Mouse (Mus musculus) c-Kit-negative CD71-positive TER-119-positive erythroid progenitor cells, embryonic 14.5 days (primary cell): ENCODE data around the gene Cabp4.
"Not testable (repeated sequence)": the region's sequence is repeated elsewhere in the genome, so short reads cannot be mapped to it uniquely, and the experiment has no call there.

Source experiments
- DNase-seq: peaks from one replicate; pipeline ENCODE4 v3.0.0-alpha.2; 2013; ENCODE audit warnings: low read depth, low spot score

Cabp4 gene

DNA sequence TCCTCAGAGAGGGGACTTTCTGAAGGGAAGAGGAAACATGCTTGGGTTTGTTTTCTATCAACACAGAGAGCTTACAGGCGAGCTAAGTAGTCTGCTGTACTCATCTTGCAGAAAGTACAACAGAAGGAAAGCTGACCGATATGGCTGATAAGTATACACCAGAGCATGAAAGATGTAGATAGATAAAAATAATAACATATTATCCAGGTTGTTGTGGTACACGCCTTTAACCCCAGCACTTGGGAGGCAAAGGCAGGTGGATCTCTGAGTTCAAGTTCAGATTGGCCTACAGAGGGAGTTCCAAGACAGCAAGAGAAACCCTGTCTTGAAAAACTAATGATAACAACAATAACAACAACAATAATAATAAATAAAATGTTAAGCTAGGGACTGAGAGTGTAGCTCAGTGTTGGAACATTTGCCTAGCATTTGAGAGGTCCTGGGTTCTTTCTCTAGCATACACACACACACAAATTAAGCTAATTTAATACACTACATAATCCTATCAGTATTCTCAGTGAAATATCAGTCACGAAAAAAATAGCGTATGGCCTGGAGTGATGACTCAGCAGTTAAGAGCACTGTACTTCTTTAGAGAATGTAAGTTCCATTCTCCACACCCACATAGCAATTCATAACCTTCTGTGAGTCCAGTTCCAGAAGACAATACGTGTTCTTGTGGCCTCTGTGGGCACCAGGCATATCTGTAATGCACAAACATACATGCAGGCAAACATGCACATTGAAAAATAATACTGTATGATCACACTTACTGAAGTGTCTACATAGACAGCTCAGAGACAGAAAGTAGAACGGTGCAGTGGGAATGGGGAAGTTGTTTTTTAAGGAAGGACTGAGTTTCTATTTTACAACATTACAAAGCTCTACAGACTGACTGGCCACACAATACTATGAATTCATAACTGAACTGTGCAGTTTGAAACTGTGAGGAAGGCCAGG lies 21.1 kb downstream of the Cabp4 start:
- no peak for DNase-seq

DNA sequence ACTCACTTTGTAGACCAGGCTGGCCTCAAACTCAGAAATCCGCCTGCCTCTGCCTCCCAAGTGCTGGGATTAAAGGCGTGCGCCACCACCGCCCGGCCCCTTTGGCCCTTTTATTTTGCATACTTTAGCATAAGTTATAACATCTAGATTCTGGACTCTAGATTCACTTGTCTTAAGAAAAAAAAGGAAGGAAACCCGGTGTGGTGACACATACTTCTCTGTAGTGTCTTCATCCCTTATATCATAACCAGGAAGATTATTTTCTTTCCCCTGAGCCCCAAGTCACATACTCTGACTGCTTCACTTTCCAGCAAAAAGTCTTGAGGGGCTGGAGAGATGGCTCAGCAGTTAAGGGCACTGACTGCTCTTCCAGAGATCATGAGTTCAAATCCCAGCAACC lies 21.9 kb downstream of the Cabp4 start:
- not testable (repeated sequence) for DNase-seq

- DNase-seq: peak; percentile 94
Observed at GRCm38 (mm10) chr19:4121097-4121805, 22.6 kb downstream of the Cabp4 start.

DNA sequence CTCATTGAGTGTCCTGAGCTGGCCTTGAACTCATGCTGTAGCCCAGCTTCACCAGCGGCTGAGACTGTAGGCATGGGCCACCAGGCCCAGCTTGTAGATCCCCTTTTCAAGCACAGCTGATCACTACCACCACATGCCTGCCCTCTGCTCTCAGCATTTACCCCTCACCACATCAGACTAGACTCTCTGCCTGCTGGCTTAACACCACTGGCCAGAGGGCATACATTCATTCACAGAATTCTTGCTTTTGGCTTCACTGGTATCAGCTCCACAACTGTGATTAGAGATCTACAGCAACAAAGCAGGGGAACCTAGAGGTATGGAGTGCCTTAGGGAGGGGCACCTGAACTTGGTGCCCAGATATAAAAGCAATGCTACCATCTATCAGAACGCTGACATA lies 23.3 kb downstream of the Cabp4 start:
- DNase-seq: no peak

DNA sequence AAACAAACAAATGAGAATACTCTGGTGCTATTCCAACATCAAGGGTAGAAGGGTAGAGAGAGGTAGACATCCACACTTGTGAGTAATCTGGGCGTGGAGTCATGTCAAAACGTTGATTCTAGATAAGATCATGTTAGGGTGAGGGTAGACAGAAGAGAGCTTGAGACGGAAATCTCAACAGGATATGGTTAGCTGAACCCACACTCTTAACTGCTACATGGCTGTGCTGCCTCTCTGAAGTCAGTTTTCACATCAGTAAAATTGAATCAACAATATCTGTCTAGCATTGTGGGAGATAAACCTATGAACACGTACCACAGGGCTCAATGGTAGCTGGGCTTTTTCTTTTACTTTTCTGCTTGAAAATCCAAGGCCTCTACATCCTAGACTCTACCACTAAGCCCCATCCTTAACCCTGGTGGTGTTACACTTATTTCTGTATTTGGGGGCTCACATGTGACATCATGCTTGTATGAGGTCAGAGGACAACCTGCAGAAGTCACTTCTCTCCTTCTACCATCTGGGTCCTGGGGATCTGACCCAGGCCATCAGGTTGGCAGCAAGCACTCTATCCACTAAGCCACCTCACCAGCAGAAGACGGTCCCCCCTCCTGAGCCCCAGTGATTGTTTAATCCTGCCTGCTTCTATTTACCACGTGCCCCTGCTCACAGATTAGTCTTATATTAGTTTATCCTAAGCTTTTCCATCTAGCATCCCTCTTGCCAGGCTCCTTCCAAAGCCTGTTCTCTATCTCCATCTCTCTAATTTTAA lies 23.9 kb downstream of the Cabp4 start:
- no peak for DNase-seq

DNA sequence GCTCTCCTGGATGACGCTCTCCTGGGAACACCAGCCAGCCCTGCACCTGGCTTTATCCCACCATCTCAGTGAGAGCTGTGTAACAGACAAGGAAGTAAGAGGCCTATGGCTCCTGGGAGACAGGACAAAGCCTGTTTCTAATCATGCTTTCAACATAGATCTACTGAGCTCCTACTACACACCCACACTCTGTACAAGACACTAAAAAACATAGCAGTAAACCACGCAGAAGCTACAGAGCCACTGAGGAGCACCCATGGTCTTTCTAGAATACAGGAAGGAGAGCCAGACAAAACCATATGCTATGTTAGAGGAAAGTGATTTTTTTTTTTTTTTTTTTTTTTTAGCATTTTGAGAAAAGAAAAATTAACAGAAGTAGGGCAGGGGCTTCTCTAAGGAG lies 25.5 kb downstream of the Cabp4 start:
- no peak for DNase-seq

- DNase-seq: no peak
Observed at GRCm38 (mm10) chr19:4117006-4117405, 26.8 kb downstream of the Cabp4 start.

DNA sequence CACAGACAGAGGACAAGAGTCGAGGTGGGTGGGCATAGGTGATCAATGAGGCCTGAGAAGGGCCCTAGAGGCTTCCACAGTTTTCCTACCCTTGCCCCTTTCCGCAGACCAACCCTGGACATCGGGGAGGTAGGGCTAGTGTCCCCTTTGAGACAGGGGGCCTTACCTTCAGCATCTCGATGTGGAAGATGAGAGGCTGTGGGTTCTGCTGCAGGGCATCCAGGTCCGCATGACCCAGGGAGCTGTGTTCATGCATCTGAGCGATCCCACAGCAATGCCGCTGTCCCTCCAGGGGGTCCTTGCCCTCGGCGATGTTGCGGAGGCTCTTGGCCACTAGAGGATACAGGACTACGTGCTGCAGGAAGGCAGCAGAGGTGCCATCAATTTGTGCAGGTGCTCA lies 28.0 kb downstream of the Cabp4 start:
- no peak for DNase-seq

GRCm38 (mm10) chr19:4115144-4115543 lies 28.7 kb downstream of the Cabp4 start:
- DNase-seq: no peak

DNA sequence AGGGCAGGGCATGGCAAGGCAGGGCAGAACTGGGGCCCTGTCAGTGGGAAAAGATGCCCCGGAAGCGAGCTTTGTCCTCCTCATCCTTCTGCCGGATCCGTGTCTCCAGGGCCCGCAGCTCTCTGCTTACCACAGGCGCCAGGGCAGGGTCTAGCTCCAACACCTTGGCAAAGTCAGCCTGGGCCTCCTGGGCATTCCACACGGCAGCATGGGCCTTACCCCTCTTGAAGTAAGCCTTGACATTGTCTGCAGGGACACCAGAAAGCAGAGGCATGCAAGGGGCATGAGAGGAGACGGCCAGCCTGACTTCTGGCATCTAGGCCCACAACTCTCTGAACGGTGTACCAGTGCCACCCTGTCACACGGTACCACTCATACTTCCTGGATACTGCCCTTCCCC lies 29.3 kb downstream of the Cabp4 start:
- DNase-seq: no peak

GRCm38 (mm10) chr19:4113806-4114230 lies 30.0 kb downstream of the Cabp4 start:
- no peak for DNase-seq

DNA sequence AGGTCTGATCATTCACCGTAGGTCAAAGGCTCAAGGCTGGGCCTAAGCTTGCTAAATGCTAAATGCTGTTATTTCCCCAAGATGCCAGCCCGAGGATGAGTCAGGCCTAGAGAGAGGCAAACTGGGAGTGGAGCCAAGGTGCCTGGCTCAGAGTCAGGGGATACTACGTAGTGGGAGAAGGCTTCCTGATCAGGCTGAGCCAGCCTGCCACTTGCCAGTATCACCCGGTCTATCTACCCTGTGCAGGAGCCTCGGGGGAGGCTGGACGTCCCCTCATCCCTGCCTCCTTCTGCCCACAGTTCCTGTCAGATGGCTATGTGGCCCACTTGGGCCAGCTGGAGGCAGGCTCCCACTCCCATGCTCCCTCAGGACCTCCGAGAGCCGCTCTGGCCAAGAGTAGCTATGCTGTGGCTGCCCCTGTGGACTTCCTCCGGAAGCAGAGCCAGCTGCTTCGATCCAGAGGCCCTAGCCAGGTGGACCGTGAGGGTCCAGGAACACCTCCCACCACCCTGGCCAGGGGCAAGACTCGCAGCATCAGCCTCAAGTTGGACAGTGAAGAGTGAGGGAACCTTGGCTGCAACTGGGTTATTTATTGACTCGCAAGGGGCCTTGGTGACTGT lies 30.5 kb downstream of the Cabp4 start:
- DNase-seq: no peak

- DNase-seq: no peak
Observed at GRCm38 (mm10) chr19:4112063-4112960, 31.5 kb downstream of the Cabp4 start.

DNA sequence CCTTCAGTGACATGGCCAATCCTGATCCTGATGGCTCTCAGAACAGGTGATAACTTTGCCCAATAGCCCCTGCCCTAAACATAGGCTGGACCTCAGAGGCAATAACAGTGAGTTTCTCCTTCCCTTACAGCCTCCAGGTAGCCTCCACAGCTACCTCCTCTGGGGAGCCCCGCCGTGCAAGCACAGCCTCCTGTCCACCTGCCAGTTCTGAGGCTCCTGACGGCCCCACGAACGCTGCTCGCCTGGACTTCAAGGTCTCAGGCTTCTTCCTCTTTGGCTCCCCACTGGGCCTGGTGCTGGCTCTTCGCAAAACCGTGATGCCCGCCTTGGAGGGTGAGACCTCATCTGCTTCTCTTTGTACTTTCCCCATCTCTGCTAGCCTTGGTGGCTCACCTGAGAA lies 35.3 kb downstream of the Cabp4 start:
- no peak for DNase-seq

GRCm38 (mm10) chr19:4106654-4107053 lies 37.2 kb downstream of the Cabp4 start:
- DNase-seq: no peak

DNA sequence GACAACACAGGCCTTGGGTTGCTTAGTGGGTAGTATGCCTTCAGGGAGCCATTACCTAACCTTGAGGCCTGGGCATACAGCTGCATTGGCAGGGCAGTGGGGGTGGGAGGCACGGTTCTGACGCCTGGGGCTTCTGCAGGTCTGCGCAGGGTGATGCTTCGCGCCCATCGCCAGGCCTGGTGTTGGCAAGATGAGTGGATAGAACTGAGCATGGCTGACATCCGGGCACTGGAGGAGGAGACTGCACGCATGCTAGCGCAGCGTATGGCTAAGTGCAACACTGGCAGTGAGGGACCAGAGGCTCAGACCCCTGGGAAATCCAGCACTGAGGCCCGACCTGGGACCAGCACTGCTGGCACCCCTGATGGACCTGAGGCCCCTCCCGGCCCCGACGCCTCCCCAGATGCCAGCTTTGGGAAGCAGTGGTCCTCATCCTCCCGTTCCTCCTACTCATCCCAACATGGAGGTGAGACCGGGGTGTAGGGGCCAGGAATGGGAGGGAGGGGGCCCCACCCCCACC lies 39.1 kb downstream of the Cabp4 start:
- DNase-seq: no peak

- no peak for DNase-seq
Observed at GRCm38 (mm10) chr19:4103792-4104191, 40.0 kb downstream of the Cabp4 start.

DNA sequence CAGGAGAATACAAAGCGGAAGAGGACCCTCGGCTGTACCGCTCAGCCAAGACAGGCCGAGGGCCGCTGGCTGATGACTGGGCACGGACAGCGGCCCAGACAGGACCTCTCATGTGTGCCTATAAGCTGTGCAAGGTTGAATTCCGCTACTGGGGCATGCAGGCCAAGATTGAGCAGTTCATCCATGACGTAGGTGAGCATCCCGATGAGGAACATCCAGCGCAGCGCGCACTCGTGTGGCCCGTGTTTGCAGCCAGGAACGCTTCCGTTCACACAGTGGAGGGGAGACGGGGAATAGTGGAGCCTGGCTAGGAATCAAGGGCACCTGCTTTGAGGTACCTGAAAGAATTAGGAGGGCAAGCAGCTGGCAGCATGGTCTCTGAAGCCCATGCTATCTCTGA lies 40.5 kb downstream of the Cabp4 start:
- no peak for DNase-seq

- DNase-seq: no peak
Observed at GRCm38 (mm10) chr19:4102626-4103025, 41.2 kb downstream of the Cabp4 start.

- no peak for DNase-seq
Observed at GRCm38 (mm10) chr19:4102049-4102448, 41.8 kb downstream of the Cabp4 start.
